Mouse (Mus musculus) limb, embryonic 14.5 days (tissue): ENCODE results near the gene Tox2. TPM values are rescaled to one million over a fixed set of nuclear protein-coding genes. Genes with fewer than 3 reads are reported as not detected.

ENCODE experiments used
- ATAC-seq: fragments of 200-750 bp; cut with Nextera tagmentation; 2 replicates; pipeline ENCODE4 v1.8.0; 2017; ENCODE audit warnings: low read depth, moderate number of reproducible peaks, moderate TSS enrichment; ENCODE audit not compliant: low FRiP score
- DNase-seq: peaks from one replicate; pipeline ENCODE4 v3.0.0-alpha.2; 2015; ENCODE audit warnings: low spot score
- H3K27ac ChIP-seq: fragments of 300-500 bp; sonication (generic); replicated peaks from 2 replicates; pipeline ENCODE4 v1.5.1; 2014; ENCODE audit warnings: low read depth, mild to moderate bottlenecking, low read length, moderate library complexity, mixed read lengths
- H3K27me3 ChIP-seq: fragments of 300-500 bp; sonication (generic); 2 replicates; pipeline ENCODE4 v1.6.1; 2014; ENCODE audit warnings: low read length, mixed read lengths; ENCODE audit not compliant: control insufficient read depth, insufficient read depth
- H3K36me3 ChIP-seq: fragments of 300-500 bp; sonication (generic); 2 replicates; pipeline ENCODE4 v1.6.1; 2014; ENCODE audit warnings: mild to moderate bottlenecking, low read length, moderate library complexity, mixed read lengths; ENCODE audit not compliant: control insufficient read depth, insufficient read depth
- H3K4me1 ChIP-seq: fragments of 300-500 bp; sonication (generic); 2 replicates; pipeline ENCODE4 v1.6.1; 2014; ENCODE audit warnings: antibody characterized with exemption, low read length, mixed read lengths; ENCODE audit not compliant: control insufficient read depth, insufficient read depth
- H3K4me2 ChIP-seq: fragments of 300-500 bp; sonication (generic); replicated peaks from 2 replicates; pipeline ENCODE4 v1.6.1; 2014; ENCODE audit warnings: low read depth, mild to moderate bottlenecking, low read length, moderate library complexity; ENCODE audit not compliant: severe bottlenecking
- H3K4me3 ChIP-seq: fragments of 300-500 bp; sonication (generic); replicated peaks from 2 replicates; pipeline ENCODE4 v1.5.1; 2014; ENCODE audit warnings: low read length
- H3K9ac ChIP-seq: fragments of 300-500 bp; sonication (generic); 2 replicates; pipeline ENCODE4 v1.6.1; 2014; ENCODE audit warnings: mild to moderate bottlenecking, low read depth, low read length, moderate library complexity; ENCODE audit not compliant: severe bottlenecking
- H3K9me3 ChIP-seq: fragments of 300-500 bp; sonication (generic); 2 replicates; pipeline ENCODE4 v1.6.1; 2016; ENCODE audit warnings: low read length; ENCODE audit not compliant: control insufficient read depth
- POLR2A ChIP-seq: fragments of 200-500 bp; IDR thresholded peaks from 2 replicates; pipeline ENCODE4 v1.8.0; 2012; ENCODE audit warnings: inconsistent platforms, mild to moderate bottlenecking, moderate library complexity, borderline replicate concordance; ENCODE audit not compliant: insufficient read depth, insufficient read length; ENCODE audit errors: extremely low read depth
- WGBS: fragments of 180-500 bp; shearing (Covaris S2); extraction: QIAGEN DNeasy Blood & Tissue Kit; methylation state at CpG from one replicate; pipeline ENCODE4 v1.1.7; 2014; 5-methylcytosine and 5-hydroxymethylcytosine counted together
- polyA plus RNA-seq, 2 experiments: library from polyadenylated mRNA; depleted of rRNA in 1 of 2; stranded (reverse) in 1 of 2; unstranded in 1 of 2; fragments of >200 nt; fragmentation: Nextera tagmentation in 1 of 2; extraction: Ambion mirVana in 1 of 2; gene quantifications; 2 replicates each; pipeline versions ENCODE4 v1.2.1 to v1.2.3; 2012 to 2014

The Tox2 gene
- polyA plus RNA-seq, 2 experiments = 4.8 to 10.3 TPM

- DNase-seq (peak; percentile 68), ATAC-seq (peak; percentile 38; the same call in 1 of the 2 replicates)
- no peak overlapping the region for H3K9ac ChIP-seq
- no peaks in the 10 kb centered on the region for H3K9me3 ChIP-seq
- H3K27me3 ChIP-seq = peaks cover 8% of the 10 kb centered on the region
- H3K36me3 ChIP-seq = no peaks in the 10 kb centered on the region
- H3K4me1 ChIP-seq = peaks cover 29% of the 10 kb centered on the region
- no peak overlapping the region for H3K4me3 ChIP-seq
- WGBS = 15% methylated on average over 7 of the region's 7 CpGs
- peak overlapping the region; percentile 24 for H3K4me2 ChIP-seq
- no peak for TF ChIP-seq POLR2A
- no peak overlapping the region for H3K27ac ChIP-seq
These were observed 81.9 kb downstream of the Tox2 start for GRCm38 (mm10) chr2:163284856-163285255.

GRCm38 (mm10) chr2:163285335-163285734 lies 82.4 kb downstream of the Tox2 start:
- no peak for TF ChIP-seq POLR2A
- Histone ChIP-seq H3K9me3 (no peaks in the 10 kb centered on the region), H3K4me3 (no peak overlapping the region), H3K4me2 (peak overlapping the region; percentile 24), H3K27ac (no peak overlapping the region), H3K36me3 (no peaks in the 10 kb centered on the region), H3K27me3 (peaks cover 11% of the 10 kb centered on the region; the same call in 1 of the 2 replicates), H3K9ac (no peak overlapping the region), H3K4me1 (peaks cover 31% of the 10 kb centered on the region)
- no peak for ATAC-seq
- 17% methylated on average over 9 of the region's 9 CpGs for WGBS
- no peak for DNase-seq

- DNase-seq = no peak
- Histone ChIP-seq H3K9me3 (no peaks in the 10 kb centered on the region), H3K4me3 (no peak overlapping the region), H3K27me3 (peaks cover 14% of the 10 kb centered on the region; the same call in 1 of the 2 replicates), H3K4me2 (peak overlapping the region; percentile 24), H3K27ac (no peak overlapping the region), H3K4me1 (peaks cover 31% of the 10 kb centered on the region), H3K9ac (no peak overlapping the region), H3K36me3 (no peaks in the 10 kb centered on the region)
- 48% methylated on average over 7 of the region's 7 CpGs for WGBS
- no peak for ATAC-seq
- no peak for TF ChIP-seq POLR2A
These were observed 82.8 kb downstream of the Tox2 start for GRCm38 (mm10) chr2:163285762-163286161.

GRCm38 (mm10) chr2:163288881-163289379 lies 86.0 kb downstream of the Tox2 start:
- TF ChIP-seq POLR2A = no peak
- peaks cover 17% of the 10 kb centered on the region; the same call in 1 of the 2 replicates for H3K27me3 ChIP-seq
- peak overlapping the region; percentile 50 for H3K27ac ChIP-seq
- peak overlapping the region; percentile 42 for H3K4me2 ChIP-seq
- H3K4me1 ChIP-seq = peaks cover 33% of the 10 kb centered on the region
- under 1% methylated on average over 21 of the region's 21 CpGs for WGBS
- H3K4me3 ChIP-seq = peak overlapping the region; percentile 4; the same call in 1 of the 2 replicates
- H3K9me3 ChIP-seq = no peaks in the 10 kb centered on the region
- peak; percentile 86 for DNase-seq
- H3K36me3 ChIP-seq = no peaks in the 10 kb centered on the region
- H3K9ac ChIP-seq = no peak overlapping the region
- peak; percentile 84 for ATAC-seq

GRCm38 (mm10) chr2:163296999-163297630 lies 94.2 kb downstream of the Tox2 start:
- DNase-seq (no peak), ATAC-seq (no peak)
- no peaks in the 10 kb centered on the region for H3K9me3 ChIP-seq
- no peak overlapping the region for H3K4me2 ChIP-seq
- H3K9ac ChIP-seq = no peak overlapping the region
- no peaks in the 10 kb centered on the region for H3K27me3 ChIP-seq
- 30% methylated on average over 11 of the region's 11 CpGs for WGBS
- peaks cover 15% of the 10 kb centered on the region for H3K4me1 ChIP-seq
- no peak overlapping the region for H3K4me3 ChIP-seq
- H3K27ac ChIP-seq = no peak overlapping the region
- no peaks in the 10 kb centered on the region for H3K36me3 ChIP-seq
- TF ChIP-seq POLR2A = no peak
